Mouse (Mus musculus) lung, adult 2 months (tissue): ENCODE measurements at regions not wholly inside any gene's neighbourhood (a gene's known extent, or its start where the extent isn't known, plus 50 kb on each side); places are given as distances from the start of the nearest gene placed in this dataset.

ENCODE experiments used
- CTCF ChIP-seq: fragments of 200-500 bp; IDR thresholded peaks from 2 replicates; pipeline ENCODE4 v1.5.1; 2011; ENCODE audit warnings: mild to moderate bottlenecking, low read length, control low read depth; ENCODE audit not compliant: insufficient read depth
- POLR2A ChIP-seq: fragments of 200-500 bp; IDR thresholded peaks from 2 replicates; pipeline ENCODE4 v1.6.1; 2011; ENCODE audit warnings: low read depth, mild to moderate bottlenecking, control low read depth, low read length, borderline replicate concordance; ENCODE audit errors: extremely low read depth

GRCm38 (mm10) chr9:88120536-88120935, 206.5 kb upstream of the Nt5e start:
- TF ChIP-seq CTCF (no peak), POLR2A (no peak)
